19 mouse cellular contexts compared by ENCODE assay signal in genomic region chr1:22728207-22728606, GRCm38 (mm10).
DNase-seq lines count a peak whose midpoint lies in the region; TF ChIP-seq lines count a peak whose summit lies in the region.
"Had no signal": no experiment of that assay in that cellular context is flagged by ENCODE, and none has a peak within 500 bp of the region (broad histone marks: within the 10 kb centered on the region; RNA-seq: fewer than 3 reads in every experiment).

No protein-coding gene starts in this region.

- no peak for DNase-seq in left cerebral cortex, adult 2 months (ENCODE audit: extremely low spot score in 1 of 2, low spot score in 2 of 2)
- no peak for DNase-seq in left cerebral cortex, adult 18-20 months (ENCODE audit: low spot score in 2 of 2)
- peak; percentile 10 for DNase-seq in right cerebral cortex, postnatal 25 days
- DNase-seq in right cerebral cortex, adult 2 months (ENCODE audit: low spot score in 2 of 2): no peak
- peak; percentile 75 for DNase-seq in telencephalon, adult 2 months (ENCODE audit: low read depth, low spot score)
- DNase-seq in ovary, postnatal 10 days (ENCODE audit: low spot score): no peak
- DNase-seq: adrenal gland, adult 2 months; adrenal gland, postnatal 14 days; cerebellum, adult 11-12 months; cerebellum, adult 8-10 months; cerebellum, postnatal 10 days; cerebellum, postnatal 36 days; gastrocnemius, adult 2 months; gastrocnemius, postnatal 14 days; heart, adult 11 months had no signal

- intact Hi-C loops in left cerebral cortex, adult 2 months (cut with DNase I): loop anchor here (5.0 kb wide), 1 partner anchor 74 kb away; no protein-coding TSS in a partner anchor

- peak overlapping the region; percentile 63 for H3K27ac ChIP-seq in left cerebral cortex, adult 2 months
- H3K27ac ChIP-seq: forebrain, embryonic 10.5 days; forebrain, embryonic 13.5 days; gastrocnemius, adult 2 months; hindbrain, embryonic 12.5 days; hindbrain, embryonic 15.5 days had no signal

- TF ChIP-seq CTCF in left cerebral cortex, adult 2 months (IDR thresholded peaks at IDR 0.05): no peak

- no peak overlapping the region for H3K4me3 ChIP-seq in left cerebral cortex, adult 2 months
- H3K4me3 ChIP-seq: forebrain, embryonic 10.5 days; forebrain, embryonic 13.5 days; gastrocnemius, adult 2 months; hindbrain, embryonic 12.5 days; hindbrain, embryonic 15.5 days had no signal

Comparison
In these comparisons a context has a peak if more than half of its experiments do, and no peak if none do; other contexts are left out.
1. DNase-seq: peak in right cerebral cortex, postnatal 25 days (single experiment) and telencephalon, adult 2 months (single experiment); none in left cerebral cortex, adult 2 months (0 of 2), left cerebral cortex, adult 18-20 months (0 of 2), right cerebral cortex, adult 2 months (0 of 2) and ovary, postnatal 10 days (single experiment).